Mouse (Mus musculus): ENCODE measurements around the gene Brdt.
"Not testable (repeated sequence)": the region's sequence is repeated elsewhere in the genome, so short reads cannot be mapped to it uniquely, and the experiment has no call there.

Gene Brdt

DNA sequence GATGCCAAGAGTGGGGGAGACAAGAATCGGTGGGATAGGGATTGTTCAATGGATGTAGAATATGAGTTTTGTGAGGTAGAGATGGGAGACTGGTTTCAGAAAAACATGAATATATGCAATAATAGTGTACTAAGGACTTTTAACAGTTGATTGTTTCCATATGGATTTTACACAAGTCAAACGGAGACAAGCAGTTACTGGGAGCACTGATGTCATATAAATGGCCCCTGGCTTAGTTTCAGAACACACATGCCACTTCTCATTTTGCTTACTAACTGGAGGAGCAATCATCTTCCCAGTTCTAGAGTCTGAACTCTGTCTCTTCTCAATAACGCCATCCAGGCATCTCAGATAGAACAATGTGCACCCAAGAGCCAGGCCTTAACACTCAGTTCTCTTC is 9.4 kb downstream of the Brdt start:
- no peak for DNase-seq (ENCODE audit: low spot score in 2 of 2)

- DNase-seq (ENCODE audit: low spot score in 2 of 2) = no peak
Measured at GRCm38 (mm10) chr5:107342891-107343290, 11.9 kb downstream of the Brdt start.

- DNase-seq (ENCODE audit: low spot score in 2 of 2) = no peak
Measured at GRCm38 (mm10) chr5:107346214-107346613, 15.3 kb downstream of the Brdt start.

GRCm38 (mm10) chr5:107352566-107352965 is 21.6 kb downstream of the Brdt start:
- DNase-seq (ENCODE audit: low spot score in 2 of 2) = no peak

GRCm38 (mm10) chr5:107353981-107354380 is 23.0 kb downstream of the Brdt start:
- DNase-seq (ENCODE audit: low spot score in 2 of 2) = no peak

DNA sequence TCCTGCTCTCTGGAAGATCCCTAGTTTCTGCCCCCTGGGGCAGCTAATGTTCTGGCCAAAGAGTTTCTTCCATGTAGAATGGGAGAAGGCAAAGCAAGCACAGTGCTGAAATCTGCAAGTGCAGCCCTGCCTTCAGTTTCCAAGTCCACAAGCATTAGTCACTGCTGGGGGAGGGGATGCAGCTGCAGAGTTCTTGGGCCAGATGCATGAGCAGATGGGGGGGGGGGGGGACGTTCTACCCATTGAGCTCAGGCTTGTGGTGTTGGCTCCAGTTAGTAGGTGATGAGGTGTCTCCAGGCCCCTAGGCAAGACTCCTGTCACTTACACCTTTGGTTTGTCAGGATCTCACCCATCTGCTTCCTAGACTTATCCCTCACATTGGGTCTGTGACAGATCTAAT is 24.8 kb downstream of the Brdt start:
- no peak for DNase-seq (ENCODE audit: low spot score in 2 of 2)

GRCm38 (mm10) chr5:107357723-107358122 is 26.8 kb downstream of the Brdt start:
- DNase-seq (ENCODE audit: low spot score in 2 of 2) = no peak

DNA sequence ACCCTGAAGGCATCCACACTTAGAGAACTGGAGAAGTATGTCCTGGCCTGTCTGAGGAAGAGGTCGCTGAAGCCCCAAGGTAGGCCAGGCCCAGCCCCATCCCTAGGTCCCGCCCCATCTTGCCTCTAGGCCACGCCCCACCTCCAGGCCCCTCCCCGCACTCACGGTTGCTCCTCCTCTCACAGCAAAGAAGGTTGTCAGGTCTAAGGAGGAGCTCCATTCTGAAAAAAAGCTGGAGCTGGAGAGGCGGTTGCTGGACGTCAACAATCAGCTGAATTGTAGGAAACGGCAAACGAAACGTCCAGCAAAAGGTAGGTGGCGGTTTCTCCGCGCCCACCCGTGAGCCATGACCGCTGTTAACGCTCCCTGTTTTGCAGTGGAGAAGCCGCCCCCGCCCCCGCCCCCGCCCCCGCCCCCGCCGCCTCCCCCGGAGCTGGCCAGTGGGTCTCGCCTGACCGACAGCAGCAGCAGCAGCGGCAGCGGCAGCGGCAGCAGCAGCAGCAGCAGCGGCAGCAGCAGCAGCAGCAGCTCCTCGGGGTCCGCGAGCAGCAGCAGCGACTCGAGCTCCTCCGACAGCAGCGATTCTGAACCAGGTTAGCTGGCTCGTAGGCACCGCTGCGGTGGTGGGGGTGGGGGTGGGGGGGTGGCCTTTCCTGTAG is 28.6 kb downstream of the Brdt start:
- DNase-seq (ENCODE audit: low spot score in 2 of 2) = peak; percentile 71 to 74

GRCm38 (mm10) chr5:107360054-107360730 is 29.2 kb downstream of the Brdt start:
- DNase-seq (ENCODE audit: low spot score in 2 of 2) = no peak

GRCm38 (mm10) chr5:107370040-107370439 is 39.1 kb downstream of the Brdt start:
- no peak for DNase-seq (ENCODE audit: low spot score in 2 of 2)

DNA sequence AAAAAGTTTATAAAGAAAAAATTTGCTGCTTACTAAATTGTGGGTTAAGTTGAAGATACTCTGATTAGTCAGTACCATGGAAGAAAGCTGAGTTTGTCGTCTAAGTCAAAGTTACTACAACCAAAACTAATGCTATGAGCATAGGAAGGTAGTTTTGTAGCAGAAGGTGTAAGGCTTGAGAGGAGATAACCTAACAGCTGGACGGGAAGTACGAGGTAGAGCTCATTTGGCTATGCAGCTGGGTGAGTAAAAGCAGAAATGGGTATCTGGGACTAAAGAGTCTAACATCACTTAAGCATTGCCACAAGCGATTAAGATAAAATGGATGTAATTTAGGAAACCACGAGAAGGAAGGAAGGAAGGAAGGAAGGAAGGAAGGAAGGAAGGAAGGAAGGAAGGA is 40.4 kb downstream of the Brdt start:
- DNase-seq (ENCODE audit: low spot score in 2 of 2) = no peak

DNA sequence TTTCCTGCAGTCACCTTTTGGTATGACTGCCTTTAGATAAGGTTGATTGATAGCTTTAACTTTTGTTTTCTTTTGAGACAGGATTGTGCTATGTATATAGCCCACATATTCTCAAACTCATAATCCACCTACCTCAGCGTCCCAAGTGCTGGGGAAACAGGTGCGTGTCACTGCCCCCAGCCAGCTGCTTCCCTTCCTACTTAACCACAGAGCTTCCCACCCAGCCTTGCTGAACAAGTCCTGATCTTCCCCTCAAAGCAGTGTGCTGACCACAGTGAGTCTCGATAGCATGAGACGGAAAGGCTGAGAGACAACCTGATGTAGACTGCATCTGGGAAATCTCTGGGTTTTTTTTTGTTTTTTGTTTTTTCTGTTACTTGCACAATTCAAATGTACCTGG is 42.3 kb downstream of the Brdt start:
- no peak for DNase-seq (ENCODE audit: low spot score in 2 of 2)

GRCm38 (mm10) chr5:107386448-107386847 is 55.5 kb downstream of the Brdt start:
- not testable (repeated sequence) for DNase-seq (ENCODE audit: low spot score in 2 of 2)

DNA sequence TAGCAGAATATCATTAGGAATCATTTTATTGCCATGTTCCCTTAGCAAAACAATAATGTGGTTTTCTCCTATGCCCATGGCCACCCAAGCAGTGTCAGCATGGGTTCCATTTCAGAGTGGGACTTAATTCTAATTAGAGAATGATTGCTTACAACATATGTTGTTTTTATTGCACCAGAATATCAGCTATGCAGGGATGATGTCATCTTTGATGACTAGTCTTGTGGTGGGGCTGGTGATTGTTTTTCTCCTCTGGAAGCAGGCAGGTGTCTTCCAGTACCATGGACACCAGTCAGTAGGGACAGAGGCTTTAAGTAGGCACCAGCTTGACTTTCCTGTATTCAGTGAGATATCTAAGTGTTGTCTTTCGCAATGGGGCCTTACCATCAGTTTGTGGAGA is 56.8 kb downstream of the Brdt start:
- DNase-seq (ENCODE audit: low spot score in 2 of 2) = no peak

GRCm38 (mm10) chr5:107389373-107389772 is 58.4 kb downstream of the Brdt start:
- no peak for DNase-seq (ENCODE audit: low spot score in 2 of 2)

DNA sequence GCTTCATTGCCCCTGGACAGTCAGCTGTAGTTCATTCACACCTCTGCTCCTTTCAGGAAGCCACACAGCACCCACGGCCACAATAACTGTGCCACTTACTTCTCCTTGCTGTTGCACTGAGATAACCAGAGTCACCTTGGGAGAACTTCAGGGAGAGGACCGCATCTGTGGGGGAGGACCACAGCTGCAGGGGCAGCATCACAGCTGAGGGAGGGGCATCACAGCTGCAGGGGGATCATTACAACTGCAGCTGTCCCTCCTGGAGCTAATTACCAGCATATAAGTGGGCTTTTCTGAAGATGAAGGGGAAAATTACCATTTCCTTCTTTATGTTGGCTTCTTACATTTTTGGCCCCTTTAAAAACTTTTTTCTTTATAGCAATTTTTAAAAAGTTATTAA is 63.5 kb downstream of the Brdt start:
- DNase-seq (ENCODE audit: low spot score in 2 of 2) = no peak

- no peak for DNase-seq (ENCODE audit: low spot score in 2 of 2)
Measured at GRCm38 (mm10) chr5:107402436-107402835, 71.5 kb downstream of the Brdt start, which contains the start of gene Ephx4. Gene Ephx4, plus strand, starts transcription at chr5:107402736.

GRCm38 (mm10) chr5:107403011-107403946 is 72.3 kb downstream of the Brdt start:
- DNase-seq (ENCODE audit: low spot score in 2 of 2) = peak; percentile 18 to 28

GRCm38 (mm10) chr5:107403947-107404684 is 73.2 kb downstream of the Brdt start:
- peak; percentile 28 to 37 for DNase-seq (ENCODE audit: low spot score in 2 of 2)

GRCm38 (mm10) chr5:107405361-107405760 is 74.4 kb downstream of the Brdt start:
- peak in 1 of 2 experiments; percentile 40 for DNase-seq (ENCODE audit: low spot score in 2 of 2)

GRCm38 (mm10) chr5:107410305-107410704 is 79.3 kb downstream of the Brdt start:
- no peak for DNase-seq (ENCODE audit: low spot score in 2 of 2)

DNA sequence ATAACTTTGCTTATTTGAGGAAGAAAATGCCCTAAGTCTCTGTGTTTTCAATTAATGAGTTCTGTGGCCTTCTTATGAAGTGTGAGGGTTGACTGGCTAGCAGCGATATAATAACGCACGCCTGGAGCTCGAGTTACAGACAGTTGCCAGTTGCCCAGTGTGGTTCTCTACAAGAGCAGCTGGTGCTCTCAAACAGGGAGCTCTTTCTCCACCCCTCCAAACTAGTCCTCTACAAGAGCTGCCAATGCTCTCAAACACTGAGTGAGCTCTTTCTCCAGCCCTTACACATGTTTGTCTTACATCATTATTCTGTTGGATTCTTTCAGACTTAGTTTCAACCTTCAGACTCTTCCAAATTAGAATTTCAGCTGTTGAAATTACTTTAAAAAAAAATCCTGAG is 80.4 kb downstream of the Brdt start:
- no peak for DNase-seq (ENCODE audit: low spot score in 2 of 2)

Data from frontal cortex, postnatal 25 days (tissue).